Mouse (Mus musculus): ENCODE results near the gene Tmem129.

- TF ChIP-seq CTCF (IDR thresholded peaks at IDR 0.05; ENCODE audit: borderline replicate concordance, insufficient read depth, low read depth, low read length): no peak
- TF ChIP-seq POLR2A (IDR thresholded peaks at IDR 0.05; ENCODE audit: borderline replicate concordance, insufficient read depth, low read length): no peak
Measured at GRCm38 (mm10) chr5:33701832-33702231, 43.6 kb upstream of the Tmem129 start.
